Mouse (Mus musculus): Measurements from ENCODE around the gene Kcna4. TPM values are rescaled to one million over a fixed set of nuclear protein-coding genes. Genes with fewer than 3 reads are reported as not detected.

Gene Kcna4
- polyA plus RNA-seq (2015; fragmentation: Nextera tagmentation; extraction: Ambion mirVana): 1.0 and 1.7 TPM in 2 replicates

DNA sequence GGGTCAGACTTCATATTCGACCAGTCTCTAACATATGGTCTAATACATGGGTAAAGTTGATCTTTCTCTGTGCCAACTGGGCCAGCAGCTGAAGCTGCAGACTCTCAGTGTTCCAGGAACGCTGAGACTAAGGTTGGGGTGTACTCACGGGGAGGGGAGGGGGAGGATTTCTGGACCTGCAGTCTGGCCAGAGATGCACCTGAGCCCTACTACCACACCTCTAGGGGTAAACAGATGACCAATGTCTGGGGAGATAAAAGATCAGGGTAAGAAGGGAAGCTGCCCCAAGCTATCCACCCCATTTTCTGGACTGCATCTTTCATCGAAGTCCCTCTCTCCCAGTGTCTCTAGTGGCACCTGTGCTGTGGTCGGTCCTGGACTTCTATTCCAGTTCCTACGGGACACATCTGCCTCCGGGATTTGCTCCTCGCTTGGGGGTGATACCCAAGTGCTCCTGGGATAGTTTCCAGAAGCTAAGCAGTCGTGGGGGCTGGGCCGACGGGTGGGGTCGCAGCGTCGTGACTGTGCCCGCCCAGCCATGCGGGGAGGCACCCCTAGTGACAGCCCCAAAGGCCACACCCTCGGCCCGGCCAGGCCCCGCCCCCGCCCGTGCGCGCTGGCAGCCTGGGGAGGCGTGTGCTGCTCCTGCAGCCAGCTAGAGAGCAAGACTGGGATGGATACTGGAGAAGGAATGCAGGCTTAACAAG, at the start of gene Kcna4:
Gene Kcna4, plus strand, starts transcription at position 650 of the 707 bp plus-strand sequence.
- H3K27ac ChIP-seq: no peak within 1 kb of the TSS
- H3K4me3 ChIP-seq: peak within 1 kb of the TSS; percentile 53
- H3K4me2 ChIP-seq: peak within 1 kb of the TSS; percentile 94
- 4% methylated on average over 24 of the region's 24 CpGs for WGBS
- no peaks in the 10 kb centered on the region for H3K36me3 ChIP-seq (ENCODE audit: poor library complexity, severe bottlenecking)
- peak; percentile 98 for ATAC-seq
- peak within 1 kb of the TSS; percentile 65 for H3K9ac ChIP-seq
- H3K4me1 ChIP-seq: 0 out of 2 replicates have a peak, but pooled peaks cover 6% of the 10 kb centered on the region
- H3K27me3 ChIP-seq: 0 out of 2 replicates have a peak, but pooled peaks cover 6% of the 10 kb centered on the region
- H3K9me3 ChIP-seq (replicated peaks): no peaks in the 10 kb centered on the region

DNA sequence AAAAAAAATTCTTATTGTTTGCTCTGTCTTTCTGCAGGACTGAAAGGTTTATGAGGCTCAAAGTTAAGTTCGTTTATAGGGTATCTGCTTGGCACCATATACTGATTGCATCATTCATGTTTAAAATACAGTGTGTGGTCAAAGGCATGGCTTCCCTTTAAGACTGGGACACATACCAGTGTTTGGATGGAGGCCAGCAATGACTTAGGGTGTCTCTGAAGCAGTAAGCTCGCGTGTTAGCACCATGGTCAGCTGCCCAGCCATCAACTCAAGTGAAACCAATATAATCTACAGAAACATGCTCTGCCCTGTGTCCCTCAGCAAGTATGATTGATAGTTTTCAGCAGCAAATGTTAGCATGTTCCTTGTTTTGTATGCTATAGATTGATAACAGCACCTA, 32.3 kb upstream of the Kcna4 start:
- no peak for ATAC-seq
- Histone ChIP-seq H3K36me3 (ENCODE audit: poor library complexity, severe bottlenecking) (no peaks in the 10 kb centered on the region), H3K4me1 (no peaks in the 10 kb centered on the region), H3K27me3 (no peaks in the 10 kb centered on the region), H3K27ac (no peak overlapping the region), H3K9ac (no peak overlapping the region), H3K4me3 (no peak overlapping the region), H3K4me2 (no peak overlapping the region), H3K9me3 (replicated peaks) (no peaks in the 10 kb centered on the region)
- 76% methylated on average over 3 of the region's 3 CpGs for WGBS

DNA sequence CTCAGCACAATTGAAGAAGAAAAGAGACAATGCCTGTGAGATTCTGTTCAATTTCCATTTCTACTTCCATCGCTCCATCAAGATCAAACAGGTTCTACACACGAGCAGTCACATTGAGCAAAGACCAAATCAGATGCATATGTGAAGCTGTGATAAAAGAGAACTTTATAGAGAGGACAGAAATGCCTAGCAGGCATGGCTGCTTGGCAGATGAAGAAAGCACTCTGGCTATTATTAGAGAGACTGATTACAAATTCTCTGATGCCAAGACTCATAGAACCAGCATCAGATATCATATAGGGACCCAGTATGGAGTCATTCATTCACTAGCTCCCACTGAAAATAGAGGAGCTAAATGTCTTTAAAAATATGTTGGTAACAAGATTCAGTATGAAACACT, 24.2 kb upstream of the Kcna4 start:
- no peaks in the 10 kb centered on the region for H3K27me3 ChIP-seq
- H3K4me2 ChIP-seq: no peak overlapping the region
- no peak for ATAC-seq
- H3K9ac ChIP-seq: no peak overlapping the region
- WGBS: 83% methylated on average over 2 of the region's 2 CpGs
- no peak overlapping the region for H3K4me3 ChIP-seq
- no peaks in the 10 kb centered on the region for H3K36me3 ChIP-seq (ENCODE audit: poor library complexity, severe bottlenecking)
- H3K4me1 ChIP-seq: no peaks in the 10 kb centered on the region
- H3K9me3 ChIP-seq (replicated peaks): no peaks in the 10 kb centered on the region
- no peak overlapping the region for H3K27ac ChIP-seq

DNA sequence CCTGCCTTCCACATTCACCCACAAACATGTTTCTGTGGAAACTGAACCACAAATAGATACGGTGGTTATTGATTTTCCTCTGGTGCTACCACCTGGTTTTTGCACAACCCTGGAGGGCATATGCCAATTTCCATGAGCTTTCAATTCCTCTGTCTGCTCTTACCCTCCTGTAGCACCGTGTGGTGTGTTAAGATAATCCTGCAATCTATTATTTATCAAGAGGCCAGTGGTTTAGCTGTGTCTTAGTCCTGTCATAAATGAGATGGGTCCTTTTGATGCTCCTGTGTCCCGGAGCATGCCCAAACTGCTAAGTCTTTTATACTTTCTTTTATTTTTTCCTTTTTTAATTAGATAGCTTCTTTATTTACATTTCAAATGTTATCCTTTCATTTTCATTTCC, 20.4 kb upstream of the Kcna4 start:
- no peak for ATAC-seq
- Histone ChIP-seq H3K4me2 (no peak overlapping the region), H3K27ac (no peak overlapping the region), H3K9ac (no peak overlapping the region), H3K4me3 (no peak overlapping the region), H3K27me3 (no peaks in the 10 kb centered on the region), H3K36me3 (ENCODE audit: poor library complexity, severe bottlenecking) (no peaks in the 10 kb centered on the region), H3K4me1 (no peaks in the 10 kb centered on the region), H3K9me3 (replicated peaks) (no peaks in the 10 kb centered on the region)
- WGBS: 75% methylated on average over 3 of the region's 3 CpGs

DNA sequence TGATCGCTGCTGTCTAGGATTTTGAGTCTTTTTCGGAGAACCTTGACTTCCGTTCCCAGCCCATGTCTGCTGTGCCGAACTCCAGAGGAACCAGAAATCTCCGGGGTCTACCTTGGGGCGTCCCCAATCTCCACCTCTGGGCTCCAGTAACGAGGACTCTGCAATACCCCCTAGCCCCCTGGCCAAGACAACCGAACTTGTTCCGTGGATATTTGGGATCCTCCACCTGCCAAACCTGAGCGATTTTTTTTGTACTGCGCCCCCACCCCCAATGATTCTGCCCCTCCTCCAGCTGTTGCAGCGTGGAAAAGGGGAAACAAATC, 219 bp downstream of the Kcna4 start:
- H3K9ac ChIP-seq: peak overlapping the region; percentile 65
- H3K27me3 ChIP-seq: 0 out of 2 replicates have a peak, but pooled peaks cover 6% of the 10 kb centered on the region
- peak; percentile 84 for ATAC-seq
- peak overlapping the region; percentile 94 for H3K4me2 ChIP-seq
- H3K36me3 ChIP-seq (ENCODE audit: poor library complexity, severe bottlenecking): no peaks in the 10 kb centered on the region
- H3K9me3 ChIP-seq (replicated peaks): no peaks in the 10 kb centered on the region
- peak overlapping the region; percentile 53 for H3K4me3 ChIP-seq
- 0% methylated on average over 12 of the region's 12 CpGs for WGBS
- 0 out of 2 replicates have a peak, but pooled peaks cover 6% of the 10 kb centered on the region for H3K4me1 ChIP-seq
- H3K27ac ChIP-seq: no peak overlapping the region

DNA sequence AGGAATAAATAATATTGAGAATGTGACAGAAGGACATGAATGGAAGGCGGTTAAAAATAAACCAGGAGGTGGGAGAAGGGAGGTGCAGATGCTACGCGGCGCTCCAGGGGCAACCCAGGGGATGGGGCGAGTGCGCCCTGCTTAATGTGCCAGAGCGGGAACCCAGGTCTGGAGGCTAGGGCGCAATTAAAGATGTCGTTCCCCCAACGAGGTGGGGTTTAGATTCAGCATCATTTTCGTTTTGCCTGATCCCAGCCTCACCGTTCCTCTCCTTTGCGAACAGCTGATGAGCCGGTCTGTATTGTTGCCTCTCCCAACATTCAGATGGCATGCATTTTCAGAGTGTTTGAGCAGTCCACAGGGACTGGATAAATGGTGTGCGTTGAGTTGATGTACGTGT, 703 bp downstream of the Kcna4 start:
- 3% methylated on average over 16 of the region's 16 CpGs for WGBS
- H3K9ac ChIP-seq: peak overlapping the region; percentile 65
- peak overlapping the region; percentile 53 for H3K4me3 ChIP-seq

DNA sequence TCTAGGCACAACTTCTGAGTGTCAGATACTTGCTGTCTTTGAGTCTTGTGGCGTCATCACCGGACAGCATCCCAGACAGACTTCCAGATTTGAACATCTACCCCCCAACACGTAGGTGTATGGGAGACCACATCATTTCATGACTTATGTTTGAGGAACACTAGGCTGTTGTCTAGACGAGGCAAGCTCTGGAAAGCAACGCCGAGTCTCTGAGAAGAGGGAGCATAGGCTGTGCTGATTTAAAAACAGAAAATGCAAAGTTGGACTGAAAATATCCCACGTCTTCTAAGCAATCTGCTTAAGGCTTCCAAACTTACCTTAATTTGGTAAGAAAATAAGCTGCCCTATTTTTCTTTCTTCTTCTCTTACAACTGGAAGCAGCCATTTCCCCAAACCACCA, 4.1 kb downstream of the Kcna4 start:
- Histone ChIP-seq H3K4me1 (0 out of 2 replicates have a peak, but pooled peaks cover 6% of the 10 kb centered on the region), H3K9ac (no peak overlapping the region), H3K4me3 (no peak overlapping the region), H3K9me3 (replicated peaks) (no peaks in the 10 kb centered on the region), H3K27me3 (0 out of 2 replicates have a peak, but pooled peaks cover 6% of the 10 kb centered on the region), H3K27ac (no peak overlapping the region), H3K4me2 (no peak overlapping the region), H3K36me3 (ENCODE audit: poor library complexity, severe bottlenecking) (no peaks in the 10 kb centered on the region)
- no peak for ATAC-seq
- WGBS: 94% methylated on average over 7 of the region's 7 CpGs

More for the DNA sequence above, 703 bp downstream of the Kcna4 start:
- Histone ChIP-seq H3K4me1 (0 out of 2 replicates have a peak, but pooled peaks cover 6% of the 10 kb centered on the region), H3K27me3 (0 out of 2 replicates have a peak, but pooled peaks cover 6% of the 10 kb centered on the region), H3K27ac (no peak overlapping the region), H3K36me3 (ENCODE audit: poor library complexity, severe bottlenecking) (no peaks in the 10 kb centered on the region), H3K4me2 (peak overlapping the region; percentile 94), H3K9me3 (replicated peaks) (no peaks in the 10 kb centered on the region)
- peak; percentile 60 for ATAC-seq

DNA sequence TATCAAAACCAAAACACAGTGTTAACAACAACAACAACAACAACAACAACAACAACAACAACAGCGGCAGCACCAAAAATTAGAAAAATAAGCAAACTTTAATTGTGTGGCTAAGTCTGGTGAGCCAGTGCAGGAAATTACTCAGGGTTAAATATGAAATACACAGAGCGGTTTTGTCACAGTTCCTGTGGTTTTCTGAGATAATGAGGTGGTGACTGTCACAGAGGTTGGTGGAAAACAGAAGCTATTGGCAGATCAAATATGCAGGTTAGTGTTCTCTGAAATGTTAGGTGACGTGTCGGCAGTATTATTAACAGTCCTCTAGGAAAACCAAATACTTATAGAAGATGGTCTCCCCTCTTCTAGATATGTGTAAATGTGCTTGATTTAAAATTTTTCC, 11.4 kb downstream of the Kcna4 start:
- 93% methylated on average over 4 of the region's 4 CpGs for WGBS

DNA sequence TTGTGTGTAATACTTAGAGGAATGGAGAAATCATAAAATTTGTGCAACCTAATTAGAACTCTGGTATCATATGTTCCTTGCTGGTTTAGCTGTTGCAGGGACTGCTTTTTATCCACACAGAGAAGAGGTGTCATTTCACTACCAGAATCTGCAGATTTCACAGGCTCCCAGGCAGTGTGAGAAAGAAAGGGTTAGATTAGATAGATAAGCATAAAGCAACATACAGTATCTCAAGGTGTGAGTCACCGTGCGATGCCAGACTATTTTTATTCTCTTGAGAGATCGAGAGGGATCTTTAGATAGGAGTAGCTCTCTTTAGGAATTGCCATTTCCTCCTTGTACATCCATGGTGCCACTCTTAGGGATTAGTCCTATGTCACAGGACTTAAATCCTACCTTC, 14.3 kb downstream of the Kcna4 start:
- WGBS: 85% methylated on average over 3 of the region's 3 CpGs
- Histone ChIP-seq H3K4me3 (no peak overlapping the region), H3K27ac (no peak overlapping the region), H3K27me3 (no peaks in the 10 kb centered on the region), H3K36me3 (ENCODE audit: poor library complexity, severe bottlenecking) (no peaks in the 10 kb centered on the region), H3K4me2 (no peak overlapping the region), H3K4me1 (no peaks in the 10 kb centered on the region), H3K9me3 (replicated peaks) (no peaks in the 10 kb centered on the region), H3K9ac (no peak overlapping the region)
- no peak for ATAC-seq

More for the DNA sequence above, 11.4 kb downstream of the Kcna4 start:
- Histone ChIP-seq H3K36me3 (ENCODE audit: poor library complexity, severe bottlenecking) (no peaks in the 10 kb centered on the region), H3K27me3 (no peaks in the 10 kb centered on the region), H3K9me3 (replicated peaks) (no peaks in the 10 kb centered on the region), H3K4me3 (no peak overlapping the region), H3K9ac (no peak overlapping the region), H3K27ac (no peak overlapping the region), H3K4me2 (no peak overlapping the region), H3K4me1 (no peaks in the 10 kb centered on the region)
- ATAC-seq: no peak

DNA sequence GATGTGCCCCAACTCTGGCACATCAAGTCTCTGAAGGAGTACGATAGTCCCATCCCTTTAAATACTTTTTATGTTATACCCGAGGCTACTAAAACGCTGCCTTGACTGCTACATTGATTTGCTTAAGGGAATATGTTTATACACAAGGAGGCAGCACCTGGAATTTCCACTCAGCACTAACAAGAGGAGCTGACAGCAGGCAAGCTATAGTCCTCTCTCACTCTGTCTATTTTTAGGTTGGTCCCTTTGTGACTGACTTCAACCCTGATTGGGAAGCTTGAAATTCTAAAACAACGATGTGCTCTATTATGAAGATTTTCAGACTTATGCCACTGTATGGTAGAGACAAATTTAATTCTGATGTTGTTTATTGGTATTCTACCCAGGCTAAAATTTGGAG, 15.6 kb downstream of the Kcna4 start:
- H3K9ac ChIP-seq: no peak overlapping the region
- no peaks in the 10 kb centered on the region for H3K27me3 ChIP-seq
- no peak overlapping the region for H3K27ac ChIP-seq
- no peaks in the 10 kb centered on the region for H3K36me3 ChIP-seq (ENCODE audit: poor library complexity, severe bottlenecking)
- ATAC-seq: no peak
- no peaks in the 10 kb centered on the region for H3K9me3 ChIP-seq (replicated peaks)
- no peaks in the 10 kb centered on the region for H3K4me1 ChIP-seq
- H3K4me3 ChIP-seq: no peak overlapping the region
- no peak overlapping the region for H3K4me2 ChIP-seq
- WGBS: 73% methylated on average over 4 of the region's 4 CpGs

DNA sequence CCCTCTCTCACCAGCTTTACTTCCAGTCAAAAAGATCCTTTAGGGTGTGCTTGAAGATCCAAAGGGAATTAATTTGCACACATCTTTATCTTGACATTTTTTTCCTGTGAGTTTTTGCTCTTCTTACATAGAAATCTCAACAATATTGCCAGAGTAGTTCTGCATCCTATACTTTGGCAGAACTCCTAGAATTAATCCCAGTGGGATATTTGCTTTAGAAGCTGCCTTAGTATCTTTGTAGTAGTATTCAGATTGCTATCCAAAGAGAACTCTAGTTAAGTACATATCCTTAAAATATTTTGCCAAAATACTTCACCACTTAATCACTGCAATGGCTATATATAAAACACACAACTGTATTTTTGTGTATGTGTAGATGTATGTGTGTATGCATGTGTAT, 28.2 kb downstream of the Kcna4 start:
- Histone ChIP-seq H3K9me3 (replicated peaks) (no peaks in the 10 kb centered on the region), H3K27me3 (no peaks in the 10 kb centered on the region), H3K4me2 (no peak overlapping the region), H3K4me3 (no peak overlapping the region), H3K27ac (no peak overlapping the region), H3K9ac (no peak overlapping the region), H3K4me1 (0 out of 2 replicates have a peak, but pooled peaks cover 2% of the 10 kb centered on the region), H3K36me3 (ENCODE audit: poor library complexity, severe bottlenecking) (no peaks in the 10 kb centered on the region)
- no peak for ATAC-seq

DNA sequence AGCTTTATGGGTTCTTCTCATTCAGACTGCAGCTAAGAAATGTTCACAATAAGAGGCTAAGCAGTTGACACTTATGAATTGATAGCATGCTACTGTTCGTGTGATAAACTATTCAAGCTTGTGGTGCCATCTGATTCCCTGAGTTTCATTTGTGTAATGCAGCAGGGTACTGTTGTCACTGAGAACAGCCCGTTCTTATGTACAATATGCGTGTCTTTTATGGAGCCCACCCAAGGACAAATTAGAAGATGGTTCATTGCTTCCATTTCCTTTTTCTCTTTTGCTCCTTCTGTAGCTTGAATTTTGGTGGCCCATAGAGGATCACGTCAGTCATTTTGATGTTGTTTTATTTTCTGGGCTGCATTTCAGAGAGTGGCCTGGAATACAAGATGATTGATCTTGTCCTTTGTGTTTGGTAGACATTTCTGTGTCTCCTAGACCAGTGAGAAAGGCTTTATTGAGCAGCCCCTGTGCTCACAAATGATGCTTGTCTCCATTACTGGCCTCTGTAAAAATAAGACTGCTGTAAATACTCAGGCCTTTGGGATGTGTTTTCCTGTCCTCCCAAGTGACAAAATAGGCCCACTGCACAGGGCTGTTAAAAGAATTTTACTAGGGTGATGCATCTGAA, 31.3 kb downstream of the Kcna4 start:
- Histone ChIP-seq H3K9me3 (replicated peaks) (no peaks in the 10 kb centered on the region), H3K9ac (no peak overlapping the region), H3K36me3 (ENCODE audit: poor library complexity, severe bottlenecking) (no peaks in the 10 kb centered on the region), H3K4me3 (no peak overlapping the region), H3K27ac (no peak overlapping the region), H3K4me2 (no peak overlapping the region), H3K27me3 (no peaks in the 10 kb centered on the region), H3K4me1 (0 out of 2 replicates have a peak, but pooled peaks cover 2% of the 10 kb centered on the region)
- no peak for ATAC-seq
- WGBS: 32% methylated on average over 4 of the region's 4 CpGs

Measured in forebrain, embryonic 13.5 days (tissue).